Mouse (Mus musculus): ENCODE measurements around the gene Cntfr. TPM values are rescaled to one million over a fixed set of nuclear protein-coding genes. Genes with fewer than 3 reads are reported as not detected.
"Not testable (repeated sequence)": the region's sequence is repeated elsewhere in the genome, so short reads cannot be mapped to it uniquely, and the experiment has no call there.

Cntfr gene
- 3.7 and 4.0 TPM in 2 replicates for polyA plus RNA-seq (2012; rRNA removed)

DNA sequence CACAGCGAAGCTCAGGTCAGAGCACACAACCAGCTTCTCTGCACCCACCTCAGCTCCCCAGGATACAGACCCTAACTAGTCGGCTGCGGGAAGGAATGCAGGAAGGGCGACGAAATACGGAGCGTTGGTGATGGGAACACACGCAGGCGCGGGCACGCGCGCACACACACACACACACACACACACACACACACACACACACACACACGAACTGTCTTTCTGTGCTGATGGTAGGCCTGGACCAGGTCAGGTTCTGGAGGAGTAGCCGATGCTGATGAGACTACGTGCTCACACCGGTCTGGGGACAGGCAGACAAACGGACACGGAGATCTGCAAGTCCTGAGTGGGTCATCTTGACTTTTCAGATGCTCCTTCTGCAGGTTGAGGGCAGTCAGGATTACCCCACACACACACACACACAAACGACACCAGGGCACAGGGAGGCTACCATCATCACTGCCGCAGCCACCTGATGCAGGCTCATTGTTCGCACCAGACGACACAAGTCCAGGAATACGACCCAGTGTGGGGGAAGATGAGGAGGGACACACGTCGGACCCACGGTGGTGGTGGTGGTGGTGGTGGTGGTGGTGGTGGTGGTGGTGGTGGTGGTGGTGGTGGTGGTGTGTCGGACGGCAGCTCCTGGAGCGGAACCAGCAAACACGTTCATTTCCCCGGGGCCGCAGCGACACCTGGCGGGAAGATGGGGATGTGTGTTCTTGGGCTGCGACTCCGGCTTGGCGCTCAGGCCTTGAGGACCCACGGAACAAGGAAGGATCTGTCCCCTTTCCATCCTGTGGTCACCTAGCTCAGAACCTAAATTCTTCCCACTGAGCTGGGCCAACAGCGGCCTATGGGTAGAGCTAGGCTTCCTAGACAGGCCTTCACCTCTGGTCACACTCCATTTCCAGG, at the start of gene Cntfr:
Gene Cntfr, minus strand, starts transcription at position 160 of the 912 bp plus-strand sequence.
- H3K4me3 ChIP-seq (ENCODE audit: control insufficient read depth, low read depth, low read length); H3K27ac ChIP-seq (ENCODE audit: control insufficient read depth, insufficient read depth, low read depth, low read length): not testable (repeated sequence)

DNA sequence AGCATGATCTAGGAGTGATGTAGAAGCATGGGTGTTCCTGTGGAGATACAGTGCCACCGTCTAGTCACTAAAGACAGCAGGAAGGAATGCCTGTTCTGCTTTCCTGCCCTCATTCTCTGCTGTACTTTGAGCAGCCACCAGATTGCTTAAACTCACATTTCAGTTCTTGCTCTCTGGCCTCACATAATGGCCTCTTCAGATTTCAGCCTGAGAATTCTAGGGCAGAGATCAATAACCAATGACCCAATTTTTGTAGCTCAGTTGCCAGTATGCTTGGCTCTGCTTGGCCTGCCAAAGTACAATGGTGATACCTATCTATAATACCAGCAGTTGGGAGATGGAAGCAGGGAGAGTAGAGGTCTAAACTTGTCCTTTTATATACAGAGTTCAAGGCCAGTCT, 48.1 kb upstream of the Cntfr start:
- Histone ChIP-seq H3K27ac (ENCODE audit: control insufficient read depth, insufficient read depth, low read depth, low read length) (no peak overlapping the region), H3K4me1 (ENCODE audit: control insufficient read depth, insufficient read depth, low read length) (peaks cover 7% of the 10 kb centered on the region), H3K36me3 (ENCODE audit: control insufficient read depth, insufficient read depth, low read length) (no peaks in the 10 kb centered on the region), H3K27me3 (ENCODE audit: control insufficient read depth, insufficient read depth, low read length) (no peaks in the 10 kb centered on the region), H3K4me3 (ENCODE audit: control insufficient read depth, low read depth, low read length) (no peak overlapping the region)
- TF ChIP-seq POLR2A (IDR thresholded peaks at IDR 0.05; ENCODE audit: control insufficient read depth, low read depth, low read length): no peak
- no peak for TF ChIP-seq CTCF (IDR thresholded peaks at IDR 0.05; ENCODE audit: control insufficient read depth, insufficient read depth, insufficient replicate concordance, low read depth, low read length)

More for the DNA sequence above, at the start of gene Cntfr:
- not testable (repeated sequence) for H3K27me3 ChIP-seq (ENCODE audit: control insufficient read depth, insufficient read depth, low read length); H3K4me1 ChIP-seq (ENCODE audit: control insufficient read depth, insufficient read depth, low read length); H3K36me3 ChIP-seq (ENCODE audit: control insufficient read depth, insufficient read depth, low read length)
- peak; percentile 64; the same call in 1 of the 2 replicates for TF ChIP-seq CTCF (IDR thresholded peaks at IDR 0.05; ENCODE audit: control insufficient read depth, insufficient read depth, insufficient replicate concordance, low read depth, low read length)

DNA sequence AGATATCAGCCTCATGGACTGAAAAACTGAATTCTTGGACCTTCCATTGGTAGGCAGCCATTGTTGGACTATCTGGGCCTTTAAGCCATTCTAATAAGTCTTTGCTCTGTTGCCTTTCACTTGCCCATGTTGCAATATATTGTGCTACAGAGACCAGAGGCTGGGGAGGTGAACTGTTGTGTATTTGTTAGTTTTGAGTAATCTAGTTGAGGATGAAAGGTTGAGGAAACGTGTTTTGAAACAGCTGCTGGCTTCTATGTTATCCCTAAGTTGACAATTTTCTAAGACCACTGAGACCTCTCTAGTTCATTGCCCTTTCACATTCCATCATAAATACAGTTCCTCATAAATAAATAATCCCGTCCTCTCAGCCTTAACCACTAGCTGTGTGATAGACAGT, 47.2 kb upstream of the Cntfr start:
- H3K27ac ChIP-seq (ENCODE audit: control insufficient read depth, insufficient read depth, low read depth, low read length): no peak overlapping the region
- no peak overlapping the region for H3K4me3 ChIP-seq (ENCODE audit: control insufficient read depth, low read depth, low read length)
- no peaks in the 10 kb centered on the region for H3K36me3 ChIP-seq (ENCODE audit: control insufficient read depth, insufficient read depth, low read length)
- H3K27me3 ChIP-seq (ENCODE audit: control insufficient read depth, insufficient read depth, low read length): no peaks in the 10 kb centered on the region
- peaks cover 12% of the 10 kb centered on the region for H3K4me1 ChIP-seq (ENCODE audit: control insufficient read depth, insufficient read depth, low read length)
- TF ChIP-seq POLR2A (IDR thresholded peaks at IDR 0.05; ENCODE audit: control insufficient read depth, low read depth, low read length) (no peak), CTCF (IDR thresholded peaks at IDR 0.05; ENCODE audit: control insufficient read depth, insufficient read depth, insufficient replicate concordance, low read depth, low read length) (no peak)

DNA sequence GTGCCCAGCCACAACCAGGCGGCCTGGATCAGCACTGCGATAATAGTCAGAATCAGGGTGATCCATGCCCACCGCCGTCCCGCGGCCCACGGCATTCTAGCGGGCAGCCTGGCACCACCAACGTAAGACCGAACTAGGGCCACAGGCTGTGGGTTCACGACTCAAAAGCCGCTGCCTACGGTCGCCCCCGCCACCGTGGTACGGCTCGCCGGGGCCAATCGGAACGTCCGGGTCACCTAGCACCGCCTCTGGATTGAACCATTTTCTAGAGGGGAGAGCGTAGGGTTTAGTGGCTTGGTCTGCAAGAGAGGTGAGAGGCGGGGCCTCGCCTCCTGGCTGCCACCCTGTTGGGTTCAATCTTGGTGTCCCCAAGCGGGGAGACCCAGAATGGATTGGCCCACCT, 44.3 kb upstream of the Cntfr start:
- Histone ChIP-seq H3K4me1 (ENCODE audit: control insufficient read depth, insufficient read depth, low read length) (peaks cover 12% of the 10 kb centered on the region), H3K36me3 (ENCODE audit: control insufficient read depth, insufficient read depth, low read length) (no peaks in the 10 kb centered on the region), H3K27me3 (ENCODE audit: control insufficient read depth, insufficient read depth, low read length) (no peaks in the 10 kb centered on the region), H3K4me3 (ENCODE audit: control insufficient read depth, low read depth, low read length) (peak overlapping the region; percentile 94), H3K27ac (ENCODE audit: control insufficient read depth, insufficient read depth, low read depth, low read length) (peak overlapping the region; percentile 88)
- TF ChIP-seq POLR2A (IDR thresholded peaks at IDR 0.05; ENCODE audit: control insufficient read depth, low read depth, low read length) (peak; percentile 94), CTCF (IDR thresholded peaks at IDR 0.05; ENCODE audit: control insufficient read depth, insufficient read depth, insufficient replicate concordance, low read depth, low read length) (no peak)

DNA sequence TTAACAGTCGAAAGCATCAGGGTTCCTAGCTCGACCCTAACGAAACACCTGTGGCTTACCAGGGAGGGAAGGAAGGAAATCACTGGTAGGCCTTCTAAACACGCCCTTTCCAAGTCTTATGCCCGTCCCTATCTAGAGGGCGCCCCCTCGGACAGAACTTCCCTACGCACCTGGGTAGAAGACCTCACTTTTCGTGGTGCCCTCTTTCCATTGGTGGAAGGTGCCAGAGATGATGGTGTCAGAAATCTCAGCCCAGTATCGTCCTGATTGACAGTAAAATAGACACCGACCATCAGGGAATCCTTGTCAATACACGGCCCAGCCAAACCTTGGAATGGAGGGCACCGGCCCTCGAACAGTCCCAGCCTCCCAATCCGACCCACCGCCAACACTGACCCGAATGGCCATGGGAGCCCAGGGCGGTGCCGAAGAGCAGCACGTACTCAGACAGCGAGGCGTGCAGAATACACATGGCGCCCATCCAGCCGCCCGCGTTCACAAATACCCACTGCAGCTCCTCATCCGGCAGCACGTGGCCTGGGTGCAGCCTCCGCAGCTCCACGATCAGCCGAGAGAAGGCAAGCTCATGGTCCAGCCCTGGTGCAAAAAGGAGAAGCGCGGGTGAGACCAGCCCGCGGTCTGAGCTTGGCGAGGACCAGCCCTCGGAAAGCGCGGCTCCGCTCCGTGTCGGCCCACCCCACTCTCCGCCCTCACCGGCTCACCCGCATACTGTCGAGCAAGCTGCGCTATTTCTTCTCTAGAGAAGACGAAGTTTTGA, 43.7 kb upstream of the Cntfr start:
- peak overlapping the region; percentile 94 for H3K4me3 ChIP-seq (ENCODE audit: control insufficient read depth, low read depth, low read length)
- H3K27ac ChIP-seq (ENCODE audit: control insufficient read depth, insufficient read depth, low read depth, low read length): peak overlapping the region; percentile 88
- no peaks in the 10 kb centered on the region for H3K27me3 ChIP-seq (ENCODE audit: control insufficient read depth, insufficient read depth, low read length)
- no peak for TF ChIP-seq POLR2A (IDR thresholded peaks at IDR 0.05; ENCODE audit: control insufficient read depth, low read depth, low read length)
- TF ChIP-seq CTCF (IDR thresholded peaks at IDR 0.05; ENCODE audit: control insufficient read depth, insufficient read depth, insufficient replicate concordance, low read depth, low read length): no peak
- no peaks in the 10 kb centered on the region for H3K36me3 ChIP-seq (ENCODE audit: control insufficient read depth, insufficient read depth, low read length)
- peaks cover 12% of the 10 kb centered on the region for H3K4me1 ChIP-seq (ENCODE audit: control insufficient read depth, insufficient read depth, low read length)

DNA sequence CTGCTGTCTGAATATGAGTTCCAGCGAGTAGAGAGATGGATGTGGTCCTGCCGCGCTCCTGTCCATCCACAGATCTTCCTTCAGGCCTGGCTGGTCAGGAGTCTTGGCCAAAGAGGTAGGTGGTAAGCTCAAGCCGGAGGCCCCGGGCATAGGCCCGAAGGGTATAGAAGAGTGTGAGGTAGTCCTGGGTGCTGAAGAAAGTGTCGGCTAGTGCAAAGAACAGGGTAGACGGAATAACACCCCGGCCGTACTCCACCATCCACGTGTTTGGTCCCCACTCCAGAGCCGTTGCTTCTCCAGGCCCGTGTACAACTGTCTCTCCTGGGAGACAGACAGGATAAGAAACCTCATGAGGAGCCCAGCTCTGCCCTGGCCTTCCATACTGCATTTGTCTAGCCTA, 42.4 kb upstream of the Cntfr start:
- Histone ChIP-seq H3K4me3 (ENCODE audit: control insufficient read depth, low read depth, low read length) (no peak overlapping the region), H3K36me3 (ENCODE audit: control insufficient read depth, insufficient read depth, low read length) (no peaks in the 10 kb centered on the region), H3K27me3 (ENCODE audit: control insufficient read depth, insufficient read depth, low read length) (no peaks in the 10 kb centered on the region), H3K4me1 (ENCODE audit: control insufficient read depth, insufficient read depth, low read length) (peaks cover 12% of the 10 kb centered on the region), H3K27ac (ENCODE audit: control insufficient read depth, insufficient read depth, low read depth, low read length) (no peak overlapping the region)
- no peak for TF ChIP-seq POLR2A (IDR thresholded peaks at IDR 0.05; ENCODE audit: control insufficient read depth, low read depth, low read length)
- no peak for TF ChIP-seq CTCF (IDR thresholded peaks at IDR 0.05; ENCODE audit: control insufficient read depth, insufficient read depth, insufficient replicate concordance, low read depth, low read length)

- Histone ChIP-seq H3K4me3 (ENCODE audit: control insufficient read depth, low read depth, low read length) (no peak overlapping the region), H3K27me3 (ENCODE audit: control insufficient read depth, insufficient read depth, low read length) (no peaks in the 10 kb centered on the region), H3K4me1 (ENCODE audit: control insufficient read depth, insufficient read depth, low read length) (peaks cover 12% of the 10 kb centered on the region), H3K27ac (ENCODE audit: control insufficient read depth, insufficient read depth, low read depth, low read length) (no peak overlapping the region), H3K36me3 (ENCODE audit: control insufficient read depth, insufficient read depth, low read length) (no peaks in the 10 kb centered on the region)
- TF ChIP-seq CTCF (IDR thresholded peaks at IDR 0.05; ENCODE audit: control insufficient read depth, insufficient read depth, insufficient replicate concordance, low read depth, low read length) (no peak), POLR2A (IDR thresholded peaks at IDR 0.05; ENCODE audit: control insufficient read depth, low read depth, low read length) (no peak)
Measured at GRCm38 (mm10) chr4:41738256-41738603, 41.3 kb upstream of the Cntfr start.
